Mouse (Mus musculus): ENCODE data around the gene Ikzf1. TPM values are rescaled to one million over a fixed set of nuclear protein-coding genes. Genes with fewer than 3 reads are reported as not detected.

Ikzf1 gene
- polyA plus RNA-seq, 1 experiment from 2014 or later = 28.3 TPM

DNA sequence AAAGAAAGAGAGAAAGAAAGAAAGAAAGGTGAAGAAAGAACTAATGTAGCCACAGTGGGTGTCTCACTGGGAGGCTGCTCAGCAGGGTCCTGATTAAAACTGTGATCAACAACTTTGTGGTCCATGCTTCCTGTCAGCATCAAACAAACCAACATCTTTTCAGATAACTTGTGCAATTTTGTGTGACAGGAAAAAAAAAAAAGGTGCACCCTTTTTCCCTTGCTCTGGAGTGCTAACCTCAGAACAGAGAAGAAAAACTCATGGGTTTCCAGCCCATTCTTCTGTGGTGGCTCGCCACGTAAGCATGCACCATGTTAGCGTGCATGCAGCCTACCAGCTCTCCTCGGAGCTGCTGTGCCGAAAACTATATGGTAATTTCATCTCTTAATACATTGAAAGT lies 56.8 kb downstream of the Ikzf1 start:
- ATAC-seq (ENCODE audit: low read depth) (no peak), DNase-seq (no peak)
- Histone ChIP-seq H3K27me3 (no peaks in the 10 kb centered on the region), H3K36me3 (peaks cover 52% of the 10 kb centered on the region), H3K9ac (no peak overlapping the region), H3K9me3 (replicated peaks) (no peaks in the 10 kb centered on the region), H3K4me1 (replicated peaks) (peaks cover 49% of the 10 kb centered on the region), H3K4me2 (no peak overlapping the region), H3K4me3 (replicated peaks) (no peak overlapping the region), H3K27ac (peak overlapping the region; percentile 88)
- WGBS (ENCODE audit: insufficient replicate concordance) = 84% methylated on average over 5 of the region's 5 CpGs

DNA sequence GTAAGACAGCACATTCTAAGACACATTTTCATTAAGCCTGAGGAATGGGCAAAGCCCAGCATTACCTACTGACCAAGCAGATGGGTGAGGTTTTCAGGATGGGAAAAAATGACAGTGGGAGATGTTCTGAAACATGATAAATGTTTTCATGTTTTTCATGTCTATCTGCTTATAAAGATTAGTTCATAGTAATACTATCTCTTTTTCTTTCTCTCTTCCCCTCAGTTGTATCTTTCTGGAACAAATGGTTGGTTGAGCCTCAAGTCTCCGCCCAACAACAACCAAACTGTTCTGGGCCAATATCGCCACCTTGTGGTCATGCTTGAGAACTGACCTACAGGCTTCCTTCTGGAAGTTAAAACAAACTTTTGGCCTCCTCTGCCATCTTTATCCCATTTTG lies 57.8 kb downstream of the Ikzf1 start:
- Histone ChIP-seq H3K36me3 (peaks cover 54% of the 10 kb centered on the region), H3K27me3 (no peaks in the 10 kb centered on the region), H3K27ac (peak overlapping the region; percentile 88), H3K4me2 (no peak overlapping the region), H3K4me1 (replicated peaks) (peaks cover 41% of the 10 kb centered on the region), H3K9ac (peak overlapping the region; percentile 37; the same call in 1 of the 2 replicates), H3K4me3 (replicated peaks) (no peak overlapping the region), H3K9me3 (replicated peaks) (no peaks in the 10 kb centered on the region)
- 7% methylated on average over 2 of the region's 2 CpGs for WGBS (ENCODE audit: insufficient replicate concordance)
- ATAC-seq (ENCODE audit: low read depth) (peak; percentile 80), DNase-seq (peak; percentile 72)

- H3K9ac ChIP-seq = no peak overlapping the region
- no peak overlapping the region for H3K4me2 ChIP-seq
- peaks cover 61% of the 10 kb centered on the region for H3K36me3 ChIP-seq
- WGBS (ENCODE audit: insufficient replicate concordance) = 58% methylated on average over 1 of the region's 1 CpGs
- no peak overlapping the region for H3K4me3 ChIP-seq (replicated peaks)
- H3K27ac ChIP-seq = no peak overlapping the region
- ATAC-seq (ENCODE audit: low read depth) = no peak
- H3K4me1 ChIP-seq (replicated peaks) = peaks cover 31% of the 10 kb centered on the region
- no peaks in the 10 kb centered on the region for H3K27me3 ChIP-seq
- DNase-seq = no peak
- H3K9me3 ChIP-seq (replicated peaks) = no peaks in the 10 kb centered on the region
Observed at GRCm38 (mm10) chr11:11744222-11744621, 59.4 kb downstream of the Ikzf1 start.

- DNase-seq = no peak
- WGBS (ENCODE audit: insufficient replicate concordance) = 81% methylated on average over 5 of the region's 5 CpGs
- H3K27me3 ChIP-seq = no peaks in the 10 kb centered on the region
- ATAC-seq (ENCODE audit: low read depth) = no peak
- no peak overlapping the region for H3K27ac ChIP-seq
- H3K9me3 ChIP-seq (replicated peaks) = no peaks in the 10 kb centered on the region
- peaks cover 97% of the 10 kb centered on the region for H3K36me3 ChIP-seq
- no peak overlapping the region for H3K4me2 ChIP-seq
- H3K4me1 ChIP-seq (replicated peaks) = no peaks in the 10 kb centered on the region
- H3K9ac ChIP-seq = no peak overlapping the region
- no peak overlapping the region for H3K4me3 ChIP-seq (replicated peaks)
Observed at GRCm38 (mm10) chr11:11751091-11751490, 66.3 kb downstream of the Ikzf1 start.

GRCm38 (mm10) chr11:11752859-11753258 lies 68.1 kb downstream of the Ikzf1 start:
- no peak for ATAC-seq (ENCODE audit: low read depth)
- Histone ChIP-seq H3K4me3 (replicated peaks) (no peak overlapping the region), H3K9ac (no peak overlapping the region), H3K4me1 (replicated peaks) (no peaks in the 10 kb centered on the region), H3K4me2 (no peak overlapping the region), H3K36me3 (peaks cover 89% of the 10 kb centered on the region), H3K9me3 (replicated peaks) (no peaks in the 10 kb centered on the region), H3K27me3 (no peaks in the 10 kb centered on the region), H3K27ac (no peak overlapping the region)
- 87% methylated on average over 5 of the region's 5 CpGs for WGBS (ENCODE audit: insufficient replicate concordance)
- DNase-seq = no peak

- no peak for DNase-seq
- ATAC-seq (ENCODE audit: low read depth) = no peak
- no peak overlapping the region for H3K27ac ChIP-seq
- H3K4me3 ChIP-seq (replicated peaks) = no peak overlapping the region
- H3K4me2 ChIP-seq = no peak overlapping the region
- no peaks in the 10 kb centered on the region for H3K27me3 ChIP-seq
- H3K4me1 ChIP-seq (replicated peaks) = no peaks in the 10 kb centered on the region
- no peaks in the 10 kb centered on the region for H3K9me3 ChIP-seq (replicated peaks)
- H3K36me3 ChIP-seq = peaks cover 84% of the 10 kb centered on the region
- 84% methylated on average over 6 of the region's 6 CpGs for WGBS (ENCODE audit: insufficient replicate concordance)
- H3K9ac ChIP-seq = no peak overlapping the region
Observed at GRCm38 (mm10) chr11:11758121-11758520, 73.3 kb downstream of the Ikzf1 start.

- no peak overlapping the region for H3K9ac ChIP-seq
- no peaks in the 10 kb centered on the region for H3K4me1 ChIP-seq (replicated peaks)
- DNase-seq (no peak), ATAC-seq (ENCODE audit: low read depth) (no peak)
- WGBS (ENCODE audit: insufficient replicate concordance) = 79% methylated on average over 1 of the region's 1 CpGs
- no peaks in the 10 kb centered on the region for H3K27me3 ChIP-seq
- H3K4me2 ChIP-seq = no peak overlapping the region
- H3K36me3 ChIP-seq = peaks cover 84% of the 10 kb centered on the region
- no peaks in the 10 kb centered on the region for H3K9me3 ChIP-seq (replicated peaks)
- H3K4me3 ChIP-seq (replicated peaks) = no peak overlapping the region
- H3K27ac ChIP-seq = no peak overlapping the region
Observed at GRCm38 (mm10) chr11:11758883-11759282, 74.1 kb downstream of the Ikzf1 start.

DNA sequence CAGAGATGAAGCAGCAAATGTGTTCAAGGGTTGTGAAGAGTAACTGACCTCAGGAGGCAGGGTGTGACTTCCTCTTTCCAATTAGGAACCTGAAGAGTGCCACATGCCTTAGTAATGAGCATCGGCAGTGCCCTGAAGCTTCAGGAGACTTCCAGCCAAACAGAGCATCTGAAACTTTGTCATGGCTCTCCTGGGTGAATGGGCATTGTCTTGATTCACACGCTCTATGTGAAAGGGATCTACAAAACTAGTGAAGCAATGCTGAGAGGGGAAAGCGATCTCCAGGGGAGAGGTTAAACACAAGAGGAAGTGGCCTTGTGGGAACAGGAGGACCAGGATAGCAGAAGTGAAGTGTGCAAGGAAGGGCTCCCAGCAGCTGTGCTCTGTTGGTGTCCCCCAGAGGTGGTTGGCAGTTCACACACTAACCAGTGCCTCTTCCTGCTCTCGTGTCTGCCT lies 78.4 kb downstream of the Ikzf1 start:
- DNase-seq (no peak), ATAC-seq (ENCODE audit: low read depth) (peak; percentile 53; the same call in 1 of the 2 replicates)
- Histone ChIP-seq H3K4me1 (replicated peaks) (no peaks in the 10 kb centered on the region), H3K4me3 (replicated peaks) (no peak overlapping the region), H3K4me2 (no peak overlapping the region), H3K36me3 (peaks cover 78% of the 10 kb centered on the region), H3K9me3 (replicated peaks) (no peaks in the 10 kb centered on the region), H3K27ac (no peak overlapping the region; the same call in 1 of the 2 replicates), H3K27me3 (no peaks in the 10 kb centered on the region), H3K9ac (no peak overlapping the region)
- 51% methylated on average over 4 of the region's 4 CpGs for WGBS (ENCODE audit: insufficient replicate concordance)

GRCm38 (mm10) chr11:11765414-11765813 lies 80.6 kb downstream of the Ikzf1 start:
- no peak overlapping the region for H3K4me3 ChIP-seq (replicated peaks)
- H3K36me3 ChIP-seq = peaks cover 77% of the 10 kb centered on the region
- WGBS (ENCODE audit: insufficient replicate concordance) = 61% methylated on average over 1 of the region's 1 CpGs
- H3K9ac ChIP-seq = no peak overlapping the region
- H3K9me3 ChIP-seq (replicated peaks) = no peaks in the 10 kb centered on the region
- no peak for DNase-seq
- ATAC-seq (ENCODE audit: low read depth) = no peak
- H3K27me3 ChIP-seq = no peaks in the 10 kb centered on the region
- H3K4me1 ChIP-seq (replicated peaks) = 0 out of 2 replicates have a peak, but pooled peaks cover 4% of the 10 kb centered on the region
- no peak overlapping the region for H3K27ac ChIP-seq
- H3K4me2 ChIP-seq = no peak overlapping the region

- ATAC-seq (ENCODE audit: low read depth) = no peak
- H3K4me1 ChIP-seq (replicated peaks) = 0 out of 2 replicates have a peak, but pooled peaks cover 4% of the 10 kb centered on the region
Observed at GRCm38 (mm10) chr11:11766105-11766504, 81.3 kb downstream of the Ikzf1 start.

DNA sequence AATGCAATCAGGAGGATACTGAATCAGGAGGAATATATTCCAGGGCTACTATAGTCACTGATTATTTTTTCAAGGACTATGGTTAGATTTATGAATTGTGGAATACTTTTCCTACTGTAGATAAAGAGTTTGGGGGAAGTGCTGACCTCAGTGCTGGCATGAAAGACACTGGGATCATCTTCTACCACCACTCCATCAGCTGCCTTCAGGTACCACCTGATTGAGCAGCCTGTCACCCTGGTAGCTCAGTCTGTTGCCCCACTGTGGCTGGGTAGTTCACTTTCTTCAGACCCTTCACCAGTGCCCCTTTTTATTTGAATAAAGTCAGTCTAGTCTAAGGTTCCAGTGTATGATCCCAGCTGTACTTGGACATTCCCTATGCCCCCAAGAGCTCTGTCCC lies 81.9 kb downstream of the Ikzf1 start:
- no peak overlapping the region for H3K4me2 ChIP-seq
- DNase-seq (no peak), ATAC-seq (ENCODE audit: low read depth) (no peak)
- no peak overlapping the region for H3K27ac ChIP-seq
- no peaks in the 10 kb centered on the region for H3K9me3 ChIP-seq (replicated peaks)
- H3K4me1 ChIP-seq (replicated peaks) = 0 out of 2 replicates have a peak, but pooled peaks cover 4% of the 10 kb centered on the region
- no peak overlapping the region for H3K4me3 ChIP-seq (replicated peaks)
- no peaks in the 10 kb centered on the region for H3K27me3 ChIP-seq
- peaks cover 74% of the 10 kb centered on the region for H3K36me3 ChIP-seq
- no peak overlapping the region for H3K9ac ChIP-seq

More at GRCm38 (mm10) chr11:11766105-11766504, 81.3 kb downstream of the Ikzf1 start:
- H3K9ac ChIP-seq = no peak overlapping the region
- no peak overlapping the region for H3K27ac ChIP-seq
- no peak overlapping the region for H3K4me3 ChIP-seq (replicated peaks)
- no peaks in the 10 kb centered on the region for H3K9me3 ChIP-seq (replicated peaks)
- H3K4me2 ChIP-seq = no peak overlapping the region
- DNase-seq = no peak
- WGBS (ENCODE audit: insufficient replicate concordance) = 59% methylated on average over 1 of the region's 1 CpGs
- H3K27me3 ChIP-seq = no peaks in the 10 kb centered on the region
- peaks cover 77% of the 10 kb centered on the region for H3K36me3 ChIP-seq

DNA sequence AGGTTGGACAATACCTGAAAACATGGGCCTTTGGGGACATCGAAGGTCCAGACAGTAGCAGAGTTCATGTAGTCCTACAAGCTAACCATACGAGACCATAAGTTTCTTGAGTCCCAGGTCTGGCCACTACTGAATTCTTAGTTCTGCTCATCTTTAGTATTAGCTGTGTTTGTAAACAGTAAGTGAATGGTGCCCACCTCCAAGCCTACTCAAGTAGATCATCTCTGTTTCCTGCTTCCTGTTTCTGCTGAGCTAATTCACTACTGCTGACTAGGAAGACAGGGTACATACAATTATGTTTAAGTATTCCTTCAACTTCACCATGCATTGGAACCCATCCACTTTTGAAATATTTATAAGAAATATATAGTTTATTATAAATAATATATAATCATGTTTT lies 83.3 kb downstream of the Ikzf1 start:
- ATAC-seq (ENCODE audit: low read depth) (no peak), DNase-seq (no peak)
- no peak overlapping the region for H3K27ac ChIP-seq
- 71% methylated on average over 2 of the region's 2 CpGs for WGBS (ENCODE audit: insufficient replicate concordance)
- 0 out of 2 replicates have a peak, but pooled peaks cover 4% of the 10 kb centered on the region for H3K4me1 ChIP-seq (replicated peaks)
- H3K4me2 ChIP-seq = no peak overlapping the region
- H3K27me3 ChIP-seq = no peaks in the 10 kb centered on the region
- H3K36me3 ChIP-seq = peaks cover 68% of the 10 kb centered on the region
- H3K9me3 ChIP-seq (replicated peaks) = no peaks in the 10 kb centered on the region
- no peak overlapping the region for H3K4me3 ChIP-seq (replicated peaks)
- no peak overlapping the region for H3K9ac ChIP-seq

All from liver, embryonic 13.5 days (tissue).